Mouse (Mus musculus): ENCODE measurements around the gene Eif2ak3. TPM values are rescaled to one million over a fixed set of nuclear protein-coding genes. Genes with fewer than 3 reads are reported as not detected.
A peak's percentile ranks its signal among the peaks of the same experiment; 100 is the strongest.
"Not testable (repeated sequence)": the region's sequence is repeated elsewhere in the genome, so short reads cannot be mapped to it uniquely, and the experiment has no call there.

The Eif2ak3 gene
- total RNA-seq (2022) = 10 to 100 TPM; 20.5 to 24.2 (median 23.1) TPM

GRCm38 (mm10) chr6:70844002-70844804 is at the start of gene Eif2ak3:
Eif2ak3 (plus strand) TSS chr6:70844515.
- peak; percentile 100 for DNase-seq (ENCODE audit: low spot score in 2 of 2)

- no peak for DNase-seq (ENCODE audit: low spot score in 2 of 2)
These were observed 47.4 kb upstream of the Eif2ak3 start for GRCm38 (mm10) chr6:70796940-70797339.

- DNase-seq (ENCODE audit: low spot score in 2 of 2) = peak in 1 of 2 experiments; percentile 37
These were observed 46.6 kb upstream of the Eif2ak3 start for GRCm38 (mm10) chr6:70797581-70798251.

DNA sequence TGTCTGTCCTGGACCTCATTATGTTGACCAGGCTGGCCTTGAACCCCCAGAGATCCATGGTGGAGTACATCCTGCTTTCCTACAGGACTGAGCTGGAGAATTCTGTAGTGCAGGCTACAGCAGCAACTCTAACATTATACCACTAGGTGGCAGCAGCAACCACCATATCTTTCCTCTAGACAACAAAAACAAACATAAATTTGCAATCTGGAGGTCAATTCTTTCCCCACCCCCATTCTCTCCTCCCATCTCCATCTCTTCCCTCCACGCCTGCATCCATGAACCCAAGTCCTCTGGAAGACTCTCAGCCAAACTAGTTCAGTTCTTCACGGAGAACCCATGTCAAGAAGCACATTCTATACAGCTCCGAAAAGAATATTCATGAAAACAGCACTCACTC is 39.7 kb upstream of the Eif2ak3 start:
- peak in 1 of 2 experiments; percentile 40 for DNase-seq (ENCODE audit: low spot score in 2 of 2)

DNA sequence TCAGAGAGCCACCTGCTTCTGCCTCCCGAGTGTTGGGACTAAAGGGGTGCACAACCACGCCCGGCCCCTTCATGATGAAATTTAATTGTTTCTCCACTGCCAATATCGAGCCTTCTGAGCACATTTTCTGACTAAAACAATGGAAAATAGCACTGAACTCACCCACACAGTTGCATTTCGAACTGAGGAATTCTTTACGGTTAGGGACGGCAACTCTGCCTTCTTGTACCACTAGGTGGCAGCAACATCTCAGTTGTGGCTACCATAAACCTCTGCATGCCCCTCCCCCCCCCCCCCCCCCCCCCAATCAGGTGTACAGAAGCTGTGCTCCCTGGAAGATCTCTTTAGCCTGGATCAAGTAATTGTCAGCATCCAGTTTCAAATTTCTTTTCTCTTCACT is 39.0 kb upstream of the Eif2ak3 start:
- peak; percentile 51 to 73 for DNase-seq (ENCODE audit: low spot score in 2 of 2)

GRCm38 (mm10) chr6:70805820-70806513 is 38.3 kb upstream of the Eif2ak3 start:
- peak; percentile 39 to 73 for DNase-seq (ENCODE audit: low spot score in 2 of 2)

GRCm38 (mm10) chr6:70806514-70806912 is 37.8 kb upstream of the Eif2ak3 start:
- no peak for DNase-seq (ENCODE audit: low spot score in 2 of 2)

DNA sequence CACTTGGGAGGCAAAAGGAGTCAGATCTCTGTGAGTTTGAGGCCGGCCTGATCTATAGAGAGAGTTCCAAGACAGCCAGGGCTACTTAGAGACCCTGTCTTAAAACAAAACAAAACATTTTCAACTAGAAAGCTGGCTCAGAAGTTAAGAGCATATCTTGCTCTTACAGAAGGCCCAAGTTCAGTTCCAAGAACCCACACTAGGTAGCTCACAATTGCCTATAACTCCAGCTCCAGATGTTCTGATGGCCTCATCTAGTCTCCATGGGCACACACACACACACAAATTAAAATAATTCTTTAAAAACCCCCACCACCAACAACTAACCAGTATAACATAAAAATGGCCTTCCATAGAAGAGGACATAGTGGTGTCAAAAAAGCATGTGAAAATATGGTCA is 33.8 kb upstream of the Eif2ak3 start:
- no peak for DNase-seq (ENCODE audit: low spot score in 2 of 2)

DNA sequence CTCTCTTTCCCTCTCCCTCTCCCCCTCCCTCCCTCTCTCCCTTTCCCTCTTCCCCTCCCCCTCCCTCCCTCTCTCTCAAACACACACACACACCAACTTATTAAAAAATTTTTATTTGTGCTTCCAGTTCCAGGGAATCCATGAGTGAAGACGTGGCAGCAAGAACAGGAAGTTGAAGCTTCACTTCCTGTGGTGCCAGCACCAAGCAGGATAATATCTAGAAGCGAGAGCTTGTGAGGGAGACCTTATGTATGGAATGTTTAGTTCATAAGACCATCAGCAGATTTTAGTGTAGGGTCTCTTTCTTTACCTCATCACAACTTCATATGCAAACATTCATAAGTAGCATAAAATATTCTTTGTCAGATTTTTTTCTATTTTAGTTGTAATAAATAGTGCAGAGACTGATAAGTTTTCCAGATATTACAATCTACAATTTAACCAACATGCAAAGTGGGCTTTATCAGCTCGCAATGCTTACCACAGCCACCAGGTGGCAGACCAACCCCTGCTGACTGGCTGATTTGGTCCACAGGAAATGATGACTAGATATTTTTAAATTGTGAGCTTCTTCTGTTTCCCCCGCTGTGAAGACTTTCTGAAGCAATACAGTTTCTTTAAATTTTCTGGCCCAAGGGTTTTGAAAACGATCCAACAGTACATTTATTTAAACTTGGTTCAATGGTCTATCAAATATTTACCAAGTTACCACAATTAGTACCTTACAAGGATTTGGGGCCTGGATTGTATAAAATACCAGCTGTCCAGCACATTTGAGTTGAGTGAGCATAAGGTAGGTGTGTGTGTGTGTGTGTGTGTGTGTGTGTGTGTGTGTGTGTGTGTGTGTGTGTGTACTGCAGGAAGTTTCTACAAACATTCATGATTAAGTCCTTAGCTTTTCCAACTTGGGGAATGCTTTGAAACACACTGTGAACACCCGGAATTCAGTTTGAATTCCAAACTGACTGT is 32.5 kb upstream of the Eif2ak3 start:
- peak; percentile 44 to 87 for DNase-seq (ENCODE audit: low spot score in 2 of 2)

DNA sequence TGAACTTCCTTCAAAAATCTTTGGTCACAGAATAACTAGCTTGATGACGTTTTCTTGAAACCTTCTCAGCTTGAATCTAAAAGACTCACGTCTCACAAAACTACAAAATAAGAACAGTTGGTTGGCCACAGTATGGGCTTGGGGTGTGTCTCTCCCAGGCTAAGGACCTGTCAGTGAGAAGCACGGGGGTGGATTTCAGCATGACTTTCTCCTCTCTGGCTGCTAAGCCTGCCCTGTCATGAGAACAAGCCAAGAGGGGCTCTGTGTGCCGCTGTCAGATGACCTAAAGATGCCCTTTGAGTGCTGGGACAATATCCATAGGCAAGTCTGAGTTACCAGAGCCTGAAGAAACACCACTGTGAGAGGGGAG is 31.8 kb upstream of the Eif2ak3 start:
- no peak for DNase-seq (ENCODE audit: low spot score in 2 of 2)

- DNase-seq (ENCODE audit: low spot score in 2 of 2) = no peak
These were observed 30.2 kb upstream of the Eif2ak3 start for GRCm38 (mm10) chr6:70813921-70814628.

DNA sequence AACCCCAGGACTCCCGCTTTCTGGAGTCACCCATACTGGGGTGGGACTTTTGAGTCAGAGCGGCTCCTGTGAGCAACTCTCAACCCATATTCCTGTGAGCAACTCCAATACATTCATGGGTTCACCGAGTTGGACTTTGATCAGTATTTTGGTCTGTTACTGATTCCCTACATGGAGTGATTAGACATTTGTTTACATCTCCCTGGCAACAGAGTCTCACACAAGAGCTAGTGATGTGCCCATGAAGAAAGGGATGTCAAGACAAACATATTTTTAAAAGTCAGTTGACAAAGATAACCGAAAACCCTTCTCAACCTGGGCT is 29.7 kb upstream of the Eif2ak3 start:
- no peak for DNase-seq (ENCODE audit: low spot score in 2 of 2)

DNA sequence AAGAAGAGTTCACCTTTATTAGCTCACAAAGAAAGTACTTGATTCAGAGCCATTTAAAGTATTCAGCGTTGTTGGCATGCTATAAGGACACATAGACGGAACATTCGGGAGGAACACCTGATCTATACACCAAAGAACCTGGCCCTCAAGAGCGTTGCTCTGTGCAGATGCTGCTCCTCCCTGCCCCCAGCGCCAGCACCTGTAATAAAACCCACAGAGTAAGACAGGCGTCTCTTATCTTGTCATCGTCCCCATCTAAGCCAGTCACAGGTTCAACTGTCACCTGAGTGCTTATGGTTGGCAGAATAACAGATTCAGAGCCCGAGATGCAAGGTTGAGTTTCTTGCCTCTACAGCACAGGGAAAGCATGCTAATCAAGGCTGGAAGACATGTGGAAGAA is 28.8 kb upstream of the Eif2ak3 start:
- no peak for DNase-seq (ENCODE audit: low spot score in 2 of 2)

DNA sequence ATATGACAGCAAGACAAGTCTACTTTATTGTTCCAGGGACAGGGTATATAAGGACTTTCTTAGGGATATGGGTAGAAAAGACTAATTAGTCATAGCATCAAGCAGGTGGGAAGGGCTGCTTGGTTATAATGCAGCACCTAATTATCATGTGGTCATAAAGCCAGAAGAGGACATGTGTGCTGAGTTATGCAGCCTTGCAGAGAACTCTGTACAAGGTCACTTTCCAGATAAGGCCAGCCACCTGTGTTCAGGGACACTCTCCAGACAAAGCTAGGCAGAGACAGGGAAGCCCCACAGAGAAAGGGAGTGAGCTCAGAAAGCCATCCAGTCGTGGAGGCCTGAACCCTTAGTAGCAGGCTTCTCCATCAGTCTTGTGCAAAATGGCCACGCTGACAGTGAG is 22.7 kb upstream of the Eif2ak3 start:
- no peak for DNase-seq (ENCODE audit: low spot score in 2 of 2)

DNA sequence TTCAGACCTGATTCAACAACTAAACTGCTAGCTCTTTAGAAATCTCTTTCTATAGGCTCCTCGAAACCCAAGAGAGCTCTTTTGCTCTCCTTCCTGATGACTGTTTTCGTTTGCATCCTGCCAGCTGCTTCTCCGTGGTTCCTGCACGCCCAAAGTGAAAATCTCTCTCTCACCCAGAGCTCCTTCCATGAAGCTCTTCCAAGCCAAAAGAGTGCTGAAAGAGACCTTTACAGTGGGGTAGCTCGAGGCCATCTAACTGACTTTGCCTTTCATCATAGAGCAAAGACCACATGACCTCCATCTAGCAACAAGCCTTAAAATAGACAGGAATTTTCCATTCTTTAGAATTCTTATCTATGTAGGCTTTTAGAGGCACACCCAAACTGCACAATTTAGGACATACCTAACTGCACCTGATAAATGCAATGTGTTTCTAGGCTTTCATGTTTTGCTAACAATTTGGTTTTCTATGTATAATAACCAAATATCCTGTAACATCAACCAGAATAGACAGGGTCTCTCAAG is 21.9 kb upstream of the Eif2ak3 start:
- no peak for DNase-seq (ENCODE audit: low spot score in 2 of 2)

- DNase-seq (ENCODE audit: low spot score in 2 of 2) = not testable (repeated sequence)
These were observed 21.0 kb upstream of the Eif2ak3 start for GRCm38 (mm10) chr6:70823277-70823676.

- DNase-seq (ENCODE audit: low spot score in 2 of 2) = peak; percentile 74 to 75
These were observed 20.0 kb upstream of the Eif2ak3 start for GRCm38 (mm10) chr6:70824085-70824986.

GRCm38 (mm10) chr6:70824987-70825337 is 19.4 kb upstream of the Eif2ak3 start:
- DNase-seq (ENCODE audit: low spot score in 2 of 2) = no peak

DNA sequence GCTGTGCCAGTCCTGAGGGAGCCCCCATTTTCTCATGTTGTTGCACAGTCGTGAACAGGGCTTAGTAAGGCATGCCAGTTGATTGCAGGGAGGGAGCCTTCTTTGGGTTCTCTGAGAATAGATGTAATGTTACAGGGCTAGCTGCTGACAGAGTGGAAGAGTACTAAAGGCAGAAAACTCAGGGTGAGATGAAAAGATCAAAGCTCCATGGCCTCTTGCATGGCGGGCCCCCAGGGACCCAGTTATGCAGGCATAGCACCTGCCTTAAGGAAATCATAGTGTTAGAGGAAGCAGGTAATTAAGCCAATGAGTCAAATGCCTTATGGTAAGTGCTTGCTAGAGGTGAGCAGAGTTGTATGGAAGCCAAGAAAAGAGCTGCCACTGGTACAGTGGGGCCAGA is 14.9 kb upstream of the Eif2ak3 start:
- DNase-seq (ENCODE audit: low spot score in 2 of 2) = no peak

Measured in layer of hippocampus, adult 8-10 months (tissue).